Mouse (Mus musculus) hindbrain, embryonic 13.5 days (tissue): Measurements from ENCODE around the gene Vsig8. TPM values are rescaled to one million over a fixed set of nuclear protein-coding genes. Genes with fewer than 3 reads are reported as not detected.

ENCODE experiments used
- ATAC-seq: fragments of 200-750 bp; cut with Nextera tagmentation; 2 replicates; pipeline ENCODE4 v1.8.0; 2017; ENCODE audit warnings: moderate TSS enrichment; ENCODE audit not compliant: low FRiP score
- H3K27ac ChIP-seq: fragments of 300-500 bp; sonication (generic); 2 replicates; pipeline ENCODE4 v1.5.1; 2015; ENCODE audit warnings: inconsistent platforms, mild to moderate bottlenecking, moderate library complexity
- H3K27me3 ChIP-seq: fragments of 300-500 bp; sonication (generic); 2 replicates; pipeline ENCODE4 v1.6.1; 2015; ENCODE audit warnings: mild to moderate bottlenecking, inconsistent platforms
- H3K36me3 ChIP-seq: fragments of 300-500 bp; sonication (generic); 2 replicates; pipeline ENCODE4 v1.6.1; 2015; ENCODE audit warnings: mild to moderate bottlenecking, inconsistent platforms
- H3K4me1 ChIP-seq: fragments of 300-500 bp; sonication (generic); replicated peaks from 2 replicates; pipeline ENCODE4 v1.6.1; 2015; ENCODE audit warnings: inconsistent platforms
- H3K4me2 ChIP-seq: fragments of 300-500 bp; sonication (generic); 2 replicates; pipeline ENCODE4 v1.6.1; 2015; ENCODE audit warnings: inconsistent platforms, mild to moderate bottlenecking, moderate library complexity
- H3K4me3 ChIP-seq: fragments of 300-500 bp; sonication (generic); 2 replicates; pipeline ENCODE4 v1.5.1; 2015; ENCODE audit warnings: mild to moderate bottlenecking, inconsistent platforms
- H3K9ac ChIP-seq: fragments of 300-500 bp; sonication (generic); 2 replicates; pipeline ENCODE4 v1.6.1; 2015; ENCODE audit warnings: mild to moderate bottlenecking, inconsistent platforms
- H3K9me3 ChIP-seq: fragments of 300-500 bp; sonication (generic); 2 replicates; pipeline ENCODE4 v1.6.1; 2016; ENCODE audit warnings: inconsistent platforms
- WGBS: fragments of 180-500 bp; shearing (Covaris S2); methylation state at CpG from one replicate; pipeline ENCODE4 v1.1.7; 2015; 5-methylcytosine and 5-hydroxymethylcytosine counted together
- polyA plus RNA-seq: library from polyadenylated mRNA; unstranded; fragments of >200 nt; fragmentation: Nextera tagmentation; extraction: Ambion mirVana; gene quantifications from 2 replicates; pipeline ENCODE4 v1.2.1, GENCODE M21; 2015

The Vsig8 gene
- polyA plus RNA-seq, 1 experiment from 2014 or later = 0.18 TPM

DNA sequence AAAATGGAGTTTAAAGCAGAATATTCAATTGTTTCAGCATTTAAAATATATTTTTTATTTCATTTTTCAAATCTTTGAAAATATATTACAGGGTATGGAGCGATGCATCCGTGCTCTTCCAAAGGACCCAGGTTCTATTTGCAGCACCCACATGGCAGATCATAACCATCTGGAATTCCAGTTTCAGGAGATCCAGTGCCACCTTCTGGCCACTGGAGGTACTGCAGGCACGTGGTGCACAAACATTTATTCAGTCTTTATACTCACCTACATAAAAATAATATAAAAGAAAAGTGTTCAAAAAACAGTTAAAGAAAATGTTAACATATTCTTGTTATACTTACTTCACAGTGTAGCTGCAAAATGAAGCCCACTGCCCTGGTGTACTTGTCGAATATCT lies 37.7 kb upstream of the Vsig8 start:
- no peak overlapping the region for H3K4me3 ChIP-seq
- peaks cover 26% of the 10 kb centered on the region for H3K4me1 ChIP-seq
- H3K27me3 ChIP-seq = peaks cover 11% of the 10 kb centered on the region; the same call in 1 of the 2 replicates
- H3K27ac ChIP-seq = no peak overlapping the region
- no peak overlapping the region for H3K9ac ChIP-seq
- no peak overlapping the region for H3K4me2 ChIP-seq
- H3K9me3 ChIP-seq = no peaks in the 10 kb centered on the region
- no peak for ATAC-seq
- 77% methylated on average over 4 of the region's 4 CpGs for WGBS
- no peaks in the 10 kb centered on the region for H3K36me3 ChIP-seq

DNA sequence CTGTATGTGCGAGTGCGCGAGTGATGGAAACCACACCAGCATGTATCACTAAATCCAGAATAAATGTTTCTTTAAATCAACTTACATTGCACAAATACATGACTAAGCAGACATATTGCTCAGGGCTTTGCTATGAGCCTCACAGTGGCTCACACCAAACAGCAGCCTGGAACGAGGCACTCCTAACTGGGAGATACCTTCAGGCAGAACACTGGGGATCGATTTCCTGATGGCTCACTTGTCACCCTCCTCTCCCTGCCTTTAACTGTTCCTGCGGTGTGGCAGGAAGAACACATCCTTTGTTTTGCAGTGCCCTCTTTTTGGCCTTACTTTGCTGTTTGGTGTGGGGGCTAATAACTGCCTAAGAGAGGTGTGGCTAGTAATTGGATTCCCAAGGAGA lies 36.1 kb upstream of the Vsig8 start:
- no peak overlapping the region for H3K4me3 ChIP-seq
- 72% methylated on average over 6 of the region's 6 CpGs for WGBS
- no peaks in the 10 kb centered on the region for H3K9me3 ChIP-seq
- H3K9ac ChIP-seq = no peak overlapping the region
- no peaks in the 10 kb centered on the region for H3K36me3 ChIP-seq
- no peak overlapping the region for H3K4me2 ChIP-seq
- no peak overlapping the region for H3K27ac ChIP-seq
- H3K4me1 ChIP-seq = peaks cover 18% of the 10 kb centered on the region
- no peak for ATAC-seq
- peaks cover 11% of the 10 kb centered on the region; the same call in 1 of the 2 replicates for H3K27me3 ChIP-seq

DNA sequence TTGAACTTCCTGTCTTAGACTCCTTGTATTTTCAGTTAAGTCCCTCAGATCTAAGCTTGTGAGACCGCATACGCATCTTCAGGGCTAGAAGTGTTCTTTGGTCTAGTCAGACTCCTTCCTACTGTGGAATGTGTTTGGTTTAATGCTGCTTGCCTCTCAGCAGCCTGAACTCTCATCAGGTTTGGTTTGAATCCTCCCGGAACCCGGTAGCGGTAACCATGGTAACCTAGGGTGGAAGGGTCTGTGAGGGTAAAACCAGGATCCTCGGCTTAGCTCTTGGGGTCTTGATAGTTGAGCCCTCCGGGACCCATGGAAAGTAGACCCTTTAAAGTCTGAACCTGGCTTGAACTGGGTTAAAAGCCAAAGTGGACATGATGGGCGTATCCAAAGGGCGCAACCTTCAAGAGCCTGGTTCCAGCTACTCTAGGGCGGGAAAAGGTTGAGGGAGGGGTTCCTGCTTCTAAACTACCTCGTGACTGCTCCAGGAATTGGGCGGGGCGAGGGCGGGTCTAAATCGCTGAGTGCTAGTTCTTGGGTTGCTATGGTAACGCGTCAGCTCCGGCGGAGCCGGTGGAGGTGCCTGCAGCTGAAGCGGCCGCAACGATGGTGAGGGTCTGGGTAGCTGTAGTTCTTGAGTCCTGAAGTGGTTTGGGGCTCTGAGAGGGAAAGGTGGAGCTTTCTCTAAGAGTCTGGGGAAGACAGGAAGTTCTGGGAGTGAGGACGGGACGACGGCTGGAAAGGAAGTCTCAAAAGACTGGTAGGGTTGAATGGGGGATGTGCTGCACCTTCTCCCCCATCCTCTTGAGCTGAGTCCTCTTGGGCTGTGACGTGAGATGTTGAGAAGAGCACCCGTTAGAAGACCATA lies 34.9 kb upstream of the Vsig8 start, which contains the start of gene Cfap45:
Gene Cfap45, plus strand, starts transcription at position 226 of the 865 bp plus-strand sequence.
- no peaks in the 10 kb centered on the region for H3K9me3 ChIP-seq
- peak; percentile 84 for ATAC-seq
- H3K9ac ChIP-seq = peak within 1 kb of the TSS; percentile 46
- H3K36me3 ChIP-seq = no peaks in the 10 kb centered on the region
- H3K4me2 ChIP-seq = peak within 1 kb of the TSS; percentile 55
- H3K27me3 ChIP-seq = peaks cover 7% of the 10 kb centered on the region; the same call in 1 of the 2 replicates
- WGBS = 4% methylated on average over 28 of the region's 28 CpGs
- peaks cover 23% of the 10 kb centered on the region for H3K4me1 ChIP-seq
- peak within 1 kb of the TSS; percentile 33 for H3K4me3 ChIP-seq
- H3K27ac ChIP-seq = 0 out of 2 replicates have a peak within 1 kb of the TSS, but pooled peaks have one; percentile 18

DNA sequence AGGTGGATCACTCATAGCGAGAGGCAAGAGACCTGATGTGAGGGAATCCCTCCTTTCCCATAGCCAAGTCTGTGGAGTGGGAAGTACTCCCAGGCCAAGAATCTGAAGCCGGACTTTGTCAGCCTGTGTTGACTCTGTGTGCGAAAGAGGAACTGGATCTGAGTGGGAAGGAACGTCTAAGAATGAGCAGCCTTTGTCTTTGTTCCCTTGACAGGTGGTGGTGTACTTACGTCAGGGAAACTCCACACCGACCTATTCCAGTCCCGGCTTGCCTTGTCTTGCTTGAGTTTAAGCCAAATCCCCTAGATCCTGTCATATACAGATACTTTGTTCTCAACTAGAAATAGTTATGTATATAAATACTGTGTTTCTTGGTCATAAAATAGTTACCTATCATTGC lies 33.2 kb upstream of the Vsig8 start:
- peaks cover 26% of the 10 kb centered on the region for H3K4me1 ChIP-seq
- 76% methylated on average over 7 of the region's 7 CpGs for WGBS
- no peak overlapping the region for H3K4me2 ChIP-seq
- H3K9ac ChIP-seq = no peak overlapping the region
- ATAC-seq = no peak
- no peaks in the 10 kb centered on the region for H3K36me3 ChIP-seq
- no peak overlapping the region for H3K4me3 ChIP-seq
- peaks cover 12% of the 10 kb centered on the region for H3K27me3 ChIP-seq
- H3K9me3 ChIP-seq = no peaks in the 10 kb centered on the region
- no peak overlapping the region for H3K27ac ChIP-seq

DNA sequence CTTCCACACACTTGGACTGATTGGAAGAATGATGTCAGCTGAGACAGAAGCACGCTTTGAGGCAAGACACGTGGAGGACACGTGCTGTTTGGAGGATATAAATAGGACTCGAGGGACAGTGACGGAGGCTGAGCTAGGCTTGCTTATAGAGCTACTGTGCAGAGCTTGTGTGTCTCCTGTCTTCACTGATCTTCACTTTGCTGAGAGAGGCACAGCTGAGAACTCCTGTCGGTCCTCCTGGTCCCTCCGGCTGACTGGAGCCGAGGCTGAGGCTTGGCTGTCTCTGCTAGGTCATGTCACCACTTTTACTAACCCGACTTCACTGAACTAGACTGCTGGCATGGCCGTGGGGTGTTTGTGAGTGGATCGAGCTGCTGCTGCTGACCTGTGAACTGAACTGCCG lies 32.0 kb upstream of the Vsig8 start:
- ATAC-seq = no peak
- H3K36me3 ChIP-seq = no peaks in the 10 kb centered on the region
- 60% methylated on average over 12 of the region's 12 CpGs for WGBS

DNA sequence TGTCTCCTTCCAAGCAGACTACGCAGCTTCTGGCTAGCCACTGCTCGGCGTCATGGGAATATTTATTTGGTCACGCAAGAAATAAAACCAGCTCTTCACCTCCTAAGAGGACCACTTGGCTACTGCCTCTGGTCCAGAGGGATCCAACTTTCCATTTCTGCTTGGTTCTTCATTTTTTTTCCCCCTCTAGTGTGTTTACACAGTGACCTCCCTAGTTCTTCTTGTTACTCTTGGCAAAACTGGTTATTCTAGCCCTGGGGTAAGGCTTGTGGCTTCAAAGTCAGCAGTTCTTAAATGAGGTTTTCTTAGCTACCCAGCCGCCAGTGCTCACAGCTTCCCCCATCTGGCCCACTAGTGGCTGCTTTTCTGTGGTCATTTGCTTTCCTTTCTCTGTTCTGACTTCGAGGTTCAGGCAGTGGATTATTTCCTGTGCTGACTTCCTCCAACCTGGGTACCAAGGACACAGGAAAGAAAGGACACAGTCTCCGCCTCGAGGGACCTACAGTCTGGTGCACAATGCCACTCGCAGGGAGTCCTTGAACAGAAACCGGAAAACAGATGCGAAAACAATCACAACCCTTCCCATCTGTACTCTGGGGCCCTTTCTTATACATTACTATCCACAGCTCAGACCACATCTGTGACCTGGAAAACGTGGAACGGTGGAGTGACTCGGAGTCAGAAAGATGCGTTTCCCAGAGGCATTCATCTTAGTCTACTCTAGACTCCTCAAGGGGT lies 30.5 kb upstream of the Vsig8 start:
- WGBS = 44% methylated on average over 15 of the region's 15 CpGs
- ATAC-seq = no peak
- Histone ChIP-seq H3K9ac (no peak overlapping the region), H3K4me2 (peak overlapping the region; percentile 30; the same call in 1 of the 2 replicates), H3K36me3 (no peaks in the 10 kb centered on the region), H3K27ac (0 out of 2 replicates have a peak overlapping the region, but pooled peaks have one; percentile 2), H3K27me3 (peaks cover 15% of the 10 kb centered on the region), H3K4me1 (peaks cover 26% of the 10 kb centered on the region), H3K4me3 (no peak overlapping the region), H3K9me3 (no peaks in the 10 kb centered on the region)

More for the DNA sequence above, 32.0 kb upstream of the Vsig8 start:
- Histone ChIP-seq H3K4me2 (no peak overlapping the region), H3K27ac (no peak overlapping the region), H3K9ac (no peak overlapping the region), H3K27me3 (peaks cover 15% of the 10 kb centered on the region), H3K4me1 (peaks cover 26% of the 10 kb centered on the region), H3K4me3 (no peak overlapping the region), H3K9me3 (no peaks in the 10 kb centered on the region)

DNA sequence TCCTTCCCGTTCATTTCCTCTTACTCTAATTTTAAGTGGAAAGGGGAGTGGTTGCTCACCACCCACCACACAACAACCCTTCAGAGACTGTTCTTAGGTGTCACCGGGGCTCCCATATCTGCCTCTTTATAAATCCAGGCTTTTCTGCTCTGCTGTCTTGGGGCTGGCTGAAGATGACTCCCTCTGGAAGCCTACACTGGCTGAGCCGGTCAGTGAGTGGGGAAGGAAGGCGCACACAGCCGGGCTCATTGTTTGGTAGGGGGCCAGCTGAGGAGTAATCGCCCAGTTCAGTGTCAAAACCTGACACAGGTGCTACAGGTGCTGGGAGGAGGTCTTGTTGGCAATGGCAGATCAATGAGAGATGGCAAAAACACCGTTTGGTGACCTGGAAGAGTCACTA lies 29.8 kb upstream of the Vsig8 start:
- WGBS = 71% methylated on average over 7 of the region's 7 CpGs

DNA sequence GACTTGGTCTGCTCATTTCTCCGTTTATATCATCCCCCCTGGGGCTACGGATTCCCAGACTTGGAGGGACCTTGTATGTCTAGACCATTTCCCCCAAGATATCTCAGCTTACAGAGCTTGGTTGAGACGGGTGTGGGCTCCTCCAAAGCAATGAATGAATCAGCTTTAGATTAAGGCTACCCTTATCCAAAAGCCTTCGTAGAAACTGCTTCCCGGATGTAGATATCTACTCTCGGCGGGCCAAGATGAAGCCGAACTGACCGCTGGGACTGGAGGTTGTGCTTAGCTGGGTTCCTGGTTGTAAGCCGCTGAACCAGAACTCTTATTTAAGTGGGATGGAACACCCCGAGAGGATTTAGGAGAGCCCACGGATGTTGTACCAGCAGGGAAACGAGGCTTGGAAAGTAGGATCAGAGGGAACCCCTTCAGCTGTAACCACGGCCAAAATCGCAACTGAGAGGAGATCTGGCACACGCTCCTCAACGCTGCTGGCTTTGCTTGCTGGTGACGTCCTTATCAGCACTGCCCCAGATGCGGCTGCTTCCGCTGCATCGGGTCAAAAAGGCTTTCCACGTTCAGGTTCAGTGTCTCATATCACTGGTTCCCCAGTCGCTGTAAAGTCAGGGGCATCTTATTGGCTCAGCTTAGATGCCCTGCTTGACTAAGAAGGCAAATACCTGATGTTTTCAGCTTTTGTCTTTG lies 29.2 kb upstream of the Vsig8 start:
- ATAC-seq = no peak

More for the DNA sequence above, 29.8 kb upstream of the Vsig8 start:
- Histone ChIP-seq H3K4me1 (peaks cover 24% of the 10 kb centered on the region), H3K4me2 (no peak overlapping the region), H3K9ac (no peak overlapping the region), H3K9me3 (no peaks in the 10 kb centered on the region), H3K36me3 (no peaks in the 10 kb centered on the region), H3K27ac (no peak overlapping the region), H3K27me3 (peaks cover 17% of the 10 kb centered on the region), H3K4me3 (no peak overlapping the region)
- ATAC-seq = no peak

DNA sequence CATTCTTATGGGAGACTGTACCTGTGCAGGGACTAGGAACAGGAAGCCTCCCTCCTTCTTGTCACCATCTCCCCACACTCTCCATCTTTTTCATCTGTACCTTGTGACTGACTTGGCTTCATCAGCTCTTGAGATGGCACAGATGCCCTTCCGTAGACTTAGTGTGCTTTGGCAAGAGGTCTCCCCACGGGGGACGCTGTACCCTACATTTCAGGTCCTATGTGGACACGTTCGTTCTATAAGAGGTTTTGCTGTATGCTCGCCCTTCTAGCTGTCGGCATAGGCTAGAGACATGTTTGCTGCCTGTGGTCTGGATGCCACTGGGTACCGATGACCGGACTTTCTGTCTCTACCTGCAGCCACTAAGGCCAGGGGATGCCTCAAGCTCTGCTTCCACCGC lies 28.3 kb upstream of the Vsig8 start:
- H3K9ac ChIP-seq = no peak overlapping the region
- no peak overlapping the region for H3K4me2 ChIP-seq
- H3K36me3 ChIP-seq = no peaks in the 10 kb centered on the region
- no peak for ATAC-seq
- H3K27me3 ChIP-seq = peaks cover 15% of the 10 kb centered on the region
- no peak overlapping the region for H3K27ac ChIP-seq
- peaks cover 31% of the 10 kb centered on the region for H3K4me1 ChIP-seq
- H3K4me3 ChIP-seq = no peak overlapping the region
- no peaks in the 10 kb centered on the region for H3K9me3 ChIP-seq
- 94% methylated on average over 10 of the region's 10 CpGs for WGBS

More for the DNA sequence above, 29.2 kb upstream of the Vsig8 start:
- no peak overlapping the region for H3K27ac ChIP-seq
- H3K27me3 ChIP-seq = peaks cover 17% of the 10 kb centered on the region
- H3K9ac ChIP-seq = no peak overlapping the region
- no peaks in the 10 kb centered on the region for H3K9me3 ChIP-seq
- H3K36me3 ChIP-seq = no peaks in the 10 kb centered on the region
- no peak overlapping the region for H3K4me2 ChIP-seq
- WGBS = 79% methylated on average over 23 of the region's 23 CpGs
- H3K4me1 ChIP-seq = peaks cover 24% of the 10 kb centered on the region
- no peak overlapping the region for H3K4me3 ChIP-seq

DNA sequence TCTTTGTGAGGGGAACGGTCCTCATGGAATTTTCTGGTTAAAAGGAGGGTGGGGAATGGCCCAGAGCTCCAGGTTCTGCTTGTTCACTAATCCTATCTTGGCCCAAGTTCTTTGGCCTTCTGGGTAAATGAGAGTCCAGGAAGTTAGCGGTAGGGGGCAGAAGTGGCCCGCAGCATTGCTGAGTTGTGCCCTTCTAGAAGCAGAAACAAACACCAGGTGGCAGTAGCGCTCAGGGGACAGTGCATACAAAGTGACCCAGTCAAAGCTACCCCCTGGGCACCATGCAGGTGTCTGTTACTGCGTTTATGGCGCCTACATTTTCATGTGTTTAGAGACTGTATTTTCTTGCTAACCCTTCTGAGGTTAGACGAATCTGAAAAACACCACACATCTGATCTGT lies 27.0 kb upstream of the Vsig8 start:
- Histone ChIP-seq H3K27me3 (peaks cover 16% of the 10 kb centered on the region; the same call in 1 of the 2 replicates), H3K4me3 (no peak overlapping the region), H3K9me3 (no peaks in the 10 kb centered on the region), H3K4me2 (no peak overlapping the region), H3K4me1 (peaks cover 36% of the 10 kb centered on the region), H3K27ac (no peak overlapping the region), H3K36me3 (no peaks in the 10 kb centered on the region), H3K9ac (no peak overlapping the region)
- WGBS = 6% methylated on average over 7 of the region's 7 CpGs
- ATAC-seq = 0 out of 2 replicates have a peak, but pooled peaks have one; percentile 35

DNA sequence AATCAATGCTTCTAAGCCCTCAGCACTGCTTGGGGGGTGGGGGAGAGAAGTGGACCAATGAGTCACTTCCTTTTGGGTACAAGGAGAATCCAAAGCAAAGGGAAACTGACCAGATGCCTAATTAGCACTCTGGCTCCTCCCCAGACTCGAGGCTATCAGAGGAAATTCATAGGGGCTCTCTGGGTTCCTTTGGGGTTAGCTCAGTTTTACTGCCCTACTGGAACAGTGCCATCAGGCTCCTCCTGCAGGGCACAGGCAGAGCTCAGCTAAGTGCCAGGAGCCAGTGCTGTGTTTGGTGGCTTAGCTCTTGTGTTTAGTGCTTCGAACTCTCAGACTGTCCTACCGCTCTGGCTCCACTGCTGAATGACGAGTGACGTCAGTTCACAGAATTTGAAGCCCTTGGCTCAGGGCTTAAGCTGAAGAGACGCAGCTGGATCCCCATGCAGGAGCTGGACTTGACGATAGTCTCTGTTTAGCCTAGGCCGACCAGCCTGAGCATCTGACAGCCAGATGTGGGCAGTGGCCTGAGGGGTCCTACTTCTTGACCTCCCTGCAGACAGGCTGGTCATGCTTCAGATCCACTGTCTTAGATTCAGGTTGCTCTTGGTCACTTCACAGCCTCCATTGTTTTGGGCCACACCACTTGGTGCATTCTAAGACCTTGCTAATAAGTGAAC lies 25.1 kb upstream of the Vsig8 start:
- H3K4me1 ChIP-seq = peaks cover 32% of the 10 kb centered on the region
- H3K4me3 ChIP-seq = no peak overlapping the region
- no peak overlapping the region for H3K27ac ChIP-seq
- peaks cover 28% of the 10 kb centered on the region for H3K27me3 ChIP-seq
- 41% methylated on average over 8 of the region's 8 CpGs for WGBS
- H3K9me3 ChIP-seq = no peaks in the 10 kb centered on the region
- no peak overlapping the region for H3K9ac ChIP-seq
- no peaks in the 10 kb centered on the region for H3K36me3 ChIP-seq
- ATAC-seq = peak; percentile 12
- no peak overlapping the region for H3K4me2 ChIP-seq
